Mouse (Mus musculus) intestine, postnatal 0 days (tissue): ENCODE data around the gene Ppm1g. TPM values are rescaled to one million over a fixed set of nuclear protein-coding genes. Genes with fewer than 3 reads are reported as not detected.

Experiments used
- ATAC-seq: fragments of 200-750 bp; cut with Nextera tagmentation; 2 replicates; pipeline ENCODE4 v1.8.0; 2017; ENCODE audit warnings: mild to moderate bottlenecking, moderate TSS enrichment, moderate library complexity
- H3K27ac ChIP-seq: fragments of 300-500 bp; sonication (generic); 2 replicates; pipeline ENCODE4 v1.5.1; 2014; ENCODE audit warnings: mild to moderate bottlenecking, low read depth, low read length, moderate library complexity
- H3K27me3 ChIP-seq: fragments of 300-500 bp; sonication (generic); replicated peaks from 2 replicates; pipeline ENCODE4 v1.6.1; 2014; ENCODE audit warnings: low read length, mixed read lengths; ENCODE audit not compliant: control insufficient read depth, insufficient read depth
- H3K36me3 ChIP-seq: fragments of 300-500 bp; sonication (generic); 2 replicates; pipeline ENCODE4 v1.6.1; 2014; ENCODE audit warnings: mild to moderate bottlenecking, moderate library complexity; ENCODE audit not compliant: control insufficient read depth, insufficient read depth
- H3K4me1 ChIP-seq: fragments of 300-500 bp; sonication (generic); replicated peaks from 2 replicates; pipeline ENCODE4 v1.6.1; 2014; ENCODE audit warnings: antibody characterized with exemption, low read length, mixed read lengths; ENCODE audit not compliant: control insufficient read depth, insufficient read depth
- H3K4me2 ChIP-seq: fragments of 300-500 bp; sonication (generic); replicated peaks from 2 replicates; pipeline ENCODE4 v1.6.1; 2014; ENCODE audit warnings: low read depth, mild to moderate bottlenecking, moderate library complexity
- H3K4me3 ChIP-seq: fragments of 300-500 bp; sonication (generic); 2 replicates; pipeline ENCODE4 v1.5.1; 2014; ENCODE audit warnings: low read depth, low read length
- H3K9ac ChIP-seq: fragments of 300-500 bp; sonication (generic); 2 replicates; pipeline ENCODE4 v1.6.1; 2014; ENCODE audit warnings: mild to moderate bottlenecking, low read depth, low read length
- H3K9me3 ChIP-seq: fragments of 300-500 bp; sonication (generic); 2 replicates; pipeline ENCODE4 v1.6.1; 2016; ENCODE audit warnings: mixed run types; ENCODE audit not compliant: control insufficient read depth
- CTCF ChIP-seq: sonication (generic); IDR thresholded peaks from 2 replicates; pipeline ENCODE4 v1.5.1; 2016; ENCODE audit warnings: low read depth, mild to moderate bottlenecking, control low read depth, antibody characterized with exemption, moderate library complexity
- WGBS: fragments of 180-500 bp; shearing (Covaris S2); extraction: QIAGEN DNeasy Blood & Tissue Kit; methylation state at CpG from one replicate; pipeline ENCODE4 v1.1.7; 2014; 5-methylcytosine and 5-hydroxymethylcytosine counted together
- polyA plus RNA-seq: library from polyadenylated mRNA; unstranded; fragments of >200 nt; fragmentation: Nextera tagmentation; extraction: Ambion mirVana; gene quantifications from 2 replicates; pipeline ENCODE4 v1.2.1, GENCODE M21; 2015

Gene Ppm1g
- polyA plus RNA-seq, 1 experiment from 2014 or later: 54.8 TPM

GRCm38 (mm10) chr5:31204421-31204820, 16.1 kb downstream of the Ppm1g start:
- Histone ChIP-seq H3K4me3 (no peak overlapping the region), H3K4me1 (no peaks in the 10 kb centered on the region), H3K36me3 (peaks cover 49% of the 10 kb centered on the region), H3K27ac (no peak overlapping the region), H3K4me2 (no peak overlapping the region), H3K27me3 (no peaks in the 10 kb centered on the region), H3K9me3 (no peaks in the 10 kb centered on the region; the same call in 1 of the 2 replicates), H3K9ac (no peak overlapping the region)
- no peak for ATAC-seq
- TF ChIP-seq CTCF: no peak
- WGBS: 89% methylated on average over 6 of the region's 6 CpGs

- no peak overlapping the region for H3K27ac ChIP-seq
- WGBS: 94% methylated on average over 2 of the region's 2 CpGs
- H3K4me1 ChIP-seq: no peaks in the 10 kb centered on the region
- ATAC-seq: no peak
- H3K9me3 ChIP-seq: no peaks in the 10 kb centered on the region; the same call in 1 of the 2 replicates
- H3K4me2 ChIP-seq: no peak overlapping the region
- no peak for TF ChIP-seq CTCF
- peaks cover 55% of the 10 kb centered on the region for H3K36me3 ChIP-seq
- no peak overlapping the region for H3K4me3 ChIP-seq
- H3K9ac ChIP-seq: no peak overlapping the region
- no peaks in the 10 kb centered on the region for H3K27me3 ChIP-seq
Observed at GRCm38 (mm10) chr5:31203866-31204265, 16.6 kb downstream of the Ppm1g start.

- Histone ChIP-seq H3K4me3 (peak overlapping the region; percentile 77), H3K36me3 (peaks cover 62% of the 10 kb centered on the region), H3K4me2 (peak overlapping the region; percentile 74), H3K27ac (peak overlapping the region; percentile 82), H3K27me3 (no peaks in the 10 kb centered on the region), H3K9ac (0 out of 2 replicates have a peak overlapping the region, but pooled peaks have one; percentile 4), H3K9me3 (no peaks in the 10 kb centered on the region; the same call in 1 of the 2 replicates), H3K4me1 (no peaks in the 10 kb centered on the region)
- TF ChIP-seq CTCF: no peak
- ATAC-seq: no peak
- 91% methylated on average over 7 of the region's 7 CpGs for WGBS
Observed at GRCm38 (mm10) chr5:31202933-31203332, 17.6 kb downstream of the Ppm1g start.

GRCm38 (mm10) chr5:31201742-31202590, 18.5 kb downstream of the Ppm1g start, which contains the start of gene Zfp513:
Gene Zfp513 (minus strand): TSS chr5:31202303.
- under 1% methylated on average over 52 of the region's 53 CpGs for WGBS
- peak within 1 kb of the TSS; percentile 75 for H3K9ac ChIP-seq
- peak within 1 kb of the TSS; percentile 82 for H3K27ac ChIP-seq
- no peaks in the 10 kb centered on the region for H3K27me3 ChIP-seq
- no peak for TF ChIP-seq CTCF
- ATAC-seq: peak; percentile 94
- no peaks in the 10 kb centered on the region; the same call in 1 of the 2 replicates for H3K9me3 ChIP-seq
- H3K4me3 ChIP-seq: peak within 1 kb of the TSS; percentile 77
- no peaks in the 10 kb centered on the region for H3K4me1 ChIP-seq
- peak within 1 kb of the TSS; percentile 74 for H3K4me2 ChIP-seq
- H3K36me3 ChIP-seq: peaks cover 62% of the 10 kb centered on the region

GRCm38 (mm10) chr5:31201042-31201741, 19.3 kb downstream of the Ppm1g start:
- 12% methylated on average over 13 of the region's 13 CpGs for WGBS
- H3K36me3 ChIP-seq: peaks cover 64% of the 10 kb centered on the region

GRCm38 (mm10) chr5:31200327-31200768, 20.1 kb downstream of the Ppm1g start:
- 88% methylated on average over 27 of the region's 27 CpGs for WGBS
- H3K27me3 ChIP-seq: no peaks in the 10 kb centered on the region
- H3K4me3 ChIP-seq: no peak overlapping the region
- H3K4me1 ChIP-seq: no peaks in the 10 kb centered on the region
- H3K9ac ChIP-seq: no peak overlapping the region
- no peaks in the 10 kb centered on the region; the same call in 1 of the 2 replicates for H3K9me3 ChIP-seq
- TF ChIP-seq CTCF: no peak
- peaks cover 64% of the 10 kb centered on the region for H3K36me3 ChIP-seq
- H3K27ac ChIP-seq: peak overlapping the region; percentile 35; the same call in 1 of the 2 replicates
- no peak for ATAC-seq
- H3K4me2 ChIP-seq: peak overlapping the region; percentile 74; the same call in 1 of the 2 replicates

More at GRCm38 (mm10) chr5:31201042-31201741, 19.3 kb downstream of the Ppm1g start:
- peak overlapping the region; percentile 82 for H3K27ac ChIP-seq
- H3K27me3 ChIP-seq: no peaks in the 10 kb centered on the region
- no peaks in the 10 kb centered on the region; the same call in 1 of the 2 replicates for H3K9me3 ChIP-seq
- peak overlapping the region; percentile 77 for H3K4me3 ChIP-seq
- no peak for TF ChIP-seq CTCF
- ATAC-seq: no peak
- H3K4me1 ChIP-seq: no peaks in the 10 kb centered on the region
- H3K4me2 ChIP-seq: peak overlapping the region; percentile 74
- H3K9ac ChIP-seq: peak overlapping the region; percentile 75
